Comparison of ENCODE assay signal across 24 mouse cellular contexts in genomic region chr2:133362693-133363443, GRCm38 (mm10).
DNase-seq lines count a peak whose midpoint lies in the region; ATAC-seq lines count a peak whose summit lies in the region.
"Had no signal": no experiment of that assay in that cellular context is flagged by ENCODE, and none has a peak within 500 bp of the region (broad histone marks: within the 10 kb centered on the region; RNA-seq: fewer than 3 reads in every experiment).

No protein-coding gene starts in this region.

- H3K9ac ChIP-seq in intestine, embryonic 16.5 days (ENCODE audit: low read depth, low read length): no peak overlapping the region
- H3K9ac ChIP-seq in intestine, embryonic 15.5 days: no peak overlapping the region
- H3K9ac ChIP-seq in neural tube, embryonic 12.5 days: no peak overlapping the region
- H3K9ac ChIP-seq: forebrain, embryonic 12.5 days; limb, embryonic 13.5 days; liver, embryonic 13.5 days had no signal

- WGBS in intestine, embryonic 16.5 days: 42% methylated on average over 4 of the region's 4 CpGs
- 47% methylated on average over 4 of the region's 4 CpGs for WGBS in intestine, embryonic 15.5 days
- 31% methylated on average over 4 of the region's 4 CpGs for WGBS in neural tube, embryonic 12.5 days

- peak; percentile 59 for DNase-seq in embryo, embryonic 10.5 days (ENCODE audit: low spot score)
- DNase-seq in embryo, embryonic 9.5 days (ENCODE audit: extremely low spot score): no peak
- no peak for DNase-seq in neural tube, embryonic 10.5 days (ENCODE audit: extremely low spot score, low spot score)
- peak; percentile 70 for DNase-seq in retina, postnatal 1 day
- DNase-seq in left cerebral cortex, adult 18-20 months (ENCODE audit: low spot score in 2 of 2): no peak
- DNase-seq: adrenal gland, adult 8-10 months; cerebellum, adult 18-20 months; cerebellum, postnatal 14 days; gastrocnemius, adult 2 months; kidney, adult 8-10 months; kidney, postnatal 10 days; liver, embryonic 13.5 days; lung, adult 2 months; right cerebral cortex, adult 18-20 months; right cerebral cortex, postnatal 4 days; thymus, postnatal 25 days had no signal

- H3K27me3 ChIP-seq in intestine, embryonic 16.5 days (replicated peaks; ENCODE audit: control insufficient read depth, insufficient read depth, low read length): no peaks in the 10 kb centered on the region
- H3K27me3 ChIP-seq in intestine, embryonic 15.5 days (replicated peaks): no peaks in the 10 kb centered on the region
- no peaks in the 10 kb centered on the region for H3K27me3 ChIP-seq in neural tube, embryonic 12.5 days (replicated peaks)
- H3K27me3 ChIP-seq: limb, embryonic 13.5 days; liver, embryonic 13.5 days had no signal

- ATAC-seq in intestine, embryonic 16.5 days: 0 out of 2 replicates have a peak, but pooled peaks have one; percentile 11
- no peak for ATAC-seq in intestine, embryonic 15.5 days
- peak; percentile 70; the same call in 1 of the 2 replicates for ATAC-seq in neural tube, embryonic 12.5 days (ENCODE audit: low FRiP score, low read depth)
- ATAC-seq: activated CD4-positive, CD25-positive, alpha-beta regulatory T cell, adult 4 months; inflammation-experienced regulatory T-cells, adult 6 months had no signal

- no peaks in the 10 kb centered on the region for H3K9me3 ChIP-seq in intestine, embryonic 16.5 days (ENCODE audit: control insufficient read depth, low read length)
- H3K9me3 ChIP-seq in intestine, embryonic 15.5 days: no peaks in the 10 kb centered on the region
- no peaks in the 10 kb centered on the region for H3K9me3 ChIP-seq in neural tube, embryonic 12.5 days
- H3K9me3 ChIP-seq: forebrain, embryonic 12.5 days; limb, embryonic 13.5 days; liver, embryonic 13.5 days; megakaryocyte, embryonic 14.5 days had no signal

- H3K4me2 ChIP-seq in intestine, embryonic 16.5 days (ENCODE audit: low read depth, low read length): no peak overlapping the region
- no peak overlapping the region for H3K4me2 ChIP-seq in intestine, embryonic 15.5 days (replicated peaks)
- no peak overlapping the region for H3K4me2 ChIP-seq in neural tube, embryonic 12.5 days (replicated peaks)
- H3K4me2 ChIP-seq: forebrain, embryonic 12.5 days; limb, embryonic 13.5 days; liver, embryonic 13.5 days had no signal

- no peak overlapping the region for H3K27ac ChIP-seq in intestine, embryonic 16.5 days (ENCODE audit: low read length)
- H3K27ac ChIP-seq in intestine, embryonic 15.5 days: no peak overlapping the region
- H3K27ac ChIP-seq in neural tube, embryonic 12.5 days: no peak overlapping the region
- H3K27ac ChIP-seq: forebrain, embryonic 12.5 days; gastrocnemius, adult 2 months; limb, embryonic 13.5 days; liver, embryonic 13.5 days had no signal

- H3K36me3 ChIP-seq in intestine, embryonic 16.5 days (ENCODE audit: control insufficient read depth, insufficient read depth, low read length): no peaks in the 10 kb centered on the region
- H3K36me3 ChIP-seq in intestine, embryonic 15.5 days: no peaks in the 10 kb centered on the region
- no peaks in the 10 kb centered on the region for H3K36me3 ChIP-seq in neural tube, embryonic 12.5 days
- H3K36me3 ChIP-seq: forebrain, embryonic 12.5 days; limb, embryonic 13.5 days; liver, embryonic 13.5 days had no signal

- no peaks in the 10 kb centered on the region for H3K4me1 ChIP-seq in intestine, embryonic 16.5 days (ENCODE audit: control insufficient read depth, insufficient read depth, low read length)
- H3K4me1 ChIP-seq in intestine, embryonic 15.5 days (replicated peaks): no peaks in the 10 kb centered on the region
- H3K4me1 ChIP-seq in neural tube, embryonic 12.5 days: no peaks in the 10 kb centered on the region
- H3K4me1 ChIP-seq: forebrain, embryonic 12.5 days; limb, embryonic 13.5 days; liver, embryonic 13.5 days; megakaryocyte, embryonic 14.5 days had no signal

- no peak overlapping the region for H3K4me3 ChIP-seq in intestine, embryonic 16.5 days (ENCODE audit: low read length)
- H3K4me3 ChIP-seq in intestine, embryonic 15.5 days (replicated peaks): no peak overlapping the region
- no peak overlapping the region for H3K4me3 ChIP-seq in neural tube, embryonic 12.5 days
- H3K4me3 ChIP-seq: forebrain, embryonic 12.5 days; gastrocnemius, adult 2 months; limb, embryonic 13.5 days; liver, embryonic 13.5 days; megakaryocyte, embryonic 14.5 days had no signal

Comparison
In these comparisons a context has a peak if more than half of its experiments do, and no peak if none do; other contexts are left out.
1. DNase-seq: peak in embryo, embryonic 10.5 days (single experiment) and retina, postnatal 1 day (single experiment); none in embryo, embryonic 9.5 days (single experiment), neural tube, embryonic 10.5 days (single experiment) and left cerebral cortex, adult 18-20 months (0 of 2).